Mouse (Mus musculus): ENCODE results near the gene Arl15. TPM values are rescaled to one million over a fixed set of nuclear protein-coding genes. Genes with fewer than 3 reads are reported as not detected.

Gene Arl15
- polyA plus RNA-seq (2015; fragmentation: Nextera tagmentation; extraction: Ambion mirVana) = 19.7 and 21.4 TPM in 2 replicates

DNA sequence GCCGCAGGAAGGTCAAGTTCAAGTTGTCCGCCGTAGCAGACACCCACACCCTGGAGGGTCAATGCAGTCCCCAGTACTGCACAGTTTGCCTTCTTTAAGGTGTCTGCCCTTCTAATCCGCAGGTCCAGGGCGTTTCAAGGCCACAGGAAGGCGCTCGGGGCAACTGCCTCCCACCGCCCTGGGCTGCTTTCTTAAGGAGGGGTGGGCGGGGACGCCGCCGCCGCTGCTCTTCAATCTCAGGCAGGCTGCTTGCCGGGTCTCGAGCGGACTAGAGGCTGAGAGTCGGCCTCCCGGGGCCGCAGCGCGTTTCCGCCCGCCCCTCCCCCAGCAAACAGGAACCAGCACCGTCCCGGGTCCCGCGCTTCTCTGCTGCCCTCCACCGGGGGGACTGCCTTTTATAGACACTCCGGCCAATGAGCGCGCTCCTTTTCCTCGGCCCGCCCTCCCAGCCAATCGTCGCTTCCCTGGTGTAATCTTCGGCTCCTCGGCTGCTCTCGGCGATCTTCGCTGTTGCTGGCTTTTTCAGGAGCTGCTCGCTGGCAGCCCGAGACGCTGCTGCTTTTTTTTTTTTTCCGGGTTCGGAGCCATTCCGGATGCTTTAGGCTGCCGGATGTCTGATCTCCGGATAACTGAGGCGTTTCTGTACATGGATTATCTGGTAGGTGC is at the start of gene Arl15:
Arl15 (plus strand) TSS at position 467 of the 666 bp plus-strand sequence.
- WGBS = under 1% methylated on average over 49 of the region's 49 CpGs
- peak within 1 kb of the TSS; percentile 78 for H3K4me2 ChIP-seq (ENCODE audit: low read length)
- peak within 1 kb of the TSS; percentile 59 for H3K4me3 ChIP-seq (replicated peaks; ENCODE audit: low read length)
- ATAC-seq = peak; percentile 97
- no peaks in the 10 kb centered on the region for H3K27me3 ChIP-seq (replicated peaks; ENCODE audit: control insufficient read depth, insufficient read depth, low read length)
- H3K27ac ChIP-seq (ENCODE audit: low read length) = peak within 1 kb of the TSS; percentile 88
- H3K9ac ChIP-seq (replicated peaks; ENCODE audit: low read depth, low read length) = peak within 1 kb of the TSS; percentile 95
- peaks cover 24% of the 10 kb centered on the region for H3K4me1 ChIP-seq (replicated peaks; ENCODE audit: control insufficient read depth, insufficient read depth, low read length)
- no peaks in the 10 kb centered on the region for H3K36me3 ChIP-seq (ENCODE audit: control insufficient read depth, insufficient read depth)
- H3K9me3 ChIP-seq (ENCODE audit: control insufficient read depth, low read length) = no peaks in the 10 kb centered on the region

DNA sequence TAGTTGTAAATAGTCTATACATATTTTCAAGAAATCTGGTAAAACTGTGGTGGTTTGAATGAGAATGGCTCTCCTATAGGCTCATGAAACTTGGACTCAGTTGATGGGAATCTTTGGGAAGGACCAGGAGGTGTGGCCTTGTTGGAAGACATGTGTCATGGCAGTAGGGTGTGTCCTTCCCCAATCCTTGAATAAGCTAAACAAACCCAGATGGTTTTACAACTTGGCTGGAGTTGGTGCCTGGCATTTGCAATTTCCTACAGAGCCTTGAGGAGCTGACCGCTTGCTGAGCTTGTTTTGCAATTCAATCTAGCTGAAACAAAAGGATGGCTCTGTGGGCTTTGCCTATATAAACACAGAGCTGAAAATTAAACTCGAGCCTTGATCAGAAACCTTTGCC is 49.0 kb upstream of the Arl15 start:
- no peak overlapping the region for H3K4me2 ChIP-seq (ENCODE audit: low read length)
- no peaks in the 10 kb centered on the region for H3K36me3 ChIP-seq (ENCODE audit: control insufficient read depth, insufficient read depth)
- no peaks in the 10 kb centered on the region for H3K4me1 ChIP-seq (replicated peaks; ENCODE audit: control insufficient read depth, insufficient read depth, low read length)
- 51% methylated on average over 2 of the region's 2 CpGs for WGBS
- H3K4me3 ChIP-seq (replicated peaks; ENCODE audit: low read length) = no peak overlapping the region
- no peaks in the 10 kb centered on the region for H3K27me3 ChIP-seq (replicated peaks; ENCODE audit: control insufficient read depth, insufficient read depth, low read length)
- H3K9ac ChIP-seq (replicated peaks; ENCODE audit: low read depth, low read length) = no peak overlapping the region
- H3K9me3 ChIP-seq (ENCODE audit: control insufficient read depth, low read length) = no peaks in the 10 kb centered on the region
- H3K27ac ChIP-seq (ENCODE audit: low read length) = no peak overlapping the region
- ATAC-seq = no peak

- whole genome bisulfite sequencing = 79% methylated on average over 5 of the region's 5 CpGs
- Histone ChIP-seq H3K9me3 (ENCODE audit: control insufficient read depth, low read length) (no peaks in the 10 kb centered on the region), H3K4me3 (replicated peaks; ENCODE audit: low read length) (no peak overlapping the region), H3K27me3 (replicated peaks; ENCODE audit: control insufficient read depth, insufficient read depth, low read length) (no peaks in the 10 kb centered on the region), H3K9ac (replicated peaks; ENCODE audit: low read depth, low read length) (no peak overlapping the region), H3K27ac (ENCODE audit: low read length) (no peak overlapping the region), H3K4me1 (replicated peaks; ENCODE audit: control insufficient read depth, insufficient read depth, low read length) (no peaks in the 10 kb centered on the region), H3K4me2 (ENCODE audit: low read length) (no peak overlapping the region), H3K36me3 (ENCODE audit: control insufficient read depth, insufficient read depth) (no peaks in the 10 kb centered on the region)
- no peak for ATAC-seq
Measured at GRCm38 (mm10) chr13:113750766-113751165, 43.5 kb upstream of the Arl15 start.

DNA sequence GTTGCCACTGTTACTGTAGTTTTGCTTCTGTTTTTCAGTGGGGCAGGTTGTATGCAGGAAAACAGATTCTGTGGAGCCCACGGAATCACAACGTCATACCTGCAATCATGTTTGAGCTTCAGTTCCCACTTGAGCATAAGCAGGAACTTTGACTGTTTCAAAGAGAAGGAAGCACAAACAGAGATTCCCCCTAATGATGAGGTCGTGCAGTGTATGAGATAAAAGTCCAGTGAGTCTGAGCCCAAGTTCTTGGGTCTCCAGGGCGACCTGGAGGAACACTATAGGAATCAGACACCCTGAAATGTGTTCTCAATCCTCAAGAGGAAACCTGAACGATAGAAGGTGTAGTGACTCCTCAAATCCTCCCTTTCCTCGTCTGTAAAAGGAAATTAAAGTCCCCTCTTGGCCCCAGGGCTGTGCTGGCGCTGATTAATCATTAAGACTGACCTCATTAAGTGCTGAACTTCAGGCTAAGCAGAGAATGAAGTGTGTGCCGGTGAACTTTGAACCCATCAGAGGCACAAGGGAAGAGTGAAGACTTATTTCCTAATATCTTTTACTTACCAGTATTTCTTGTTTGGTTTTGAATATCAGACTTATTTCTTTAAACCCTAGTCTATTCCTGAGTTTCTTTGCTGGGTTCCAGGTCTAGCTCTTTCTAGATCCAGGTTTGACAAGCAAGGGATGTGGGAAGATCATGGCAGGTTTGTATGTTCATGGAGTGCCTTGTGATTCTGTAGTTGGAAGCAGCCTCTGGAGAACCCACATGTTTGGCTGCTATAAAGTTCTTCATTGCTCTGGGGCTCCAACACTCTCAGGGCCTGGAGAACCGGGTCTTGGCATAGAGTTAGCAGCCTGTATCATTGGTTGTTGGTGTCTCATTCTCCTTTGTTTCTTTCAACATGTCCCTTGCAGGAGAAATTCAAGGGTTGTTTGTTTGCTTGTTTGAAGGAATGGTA is 39.3 kb upstream of the Arl15 start:
- Histone ChIP-seq H3K9ac (replicated peaks; ENCODE audit: low read depth, low read length) (no peak overlapping the region), H3K4me2 (ENCODE audit: low read length) (no peak overlapping the region), H3K4me1 (replicated peaks; ENCODE audit: control insufficient read depth, insufficient read depth, low read length) (no peaks in the 10 kb centered on the region), H3K27ac (ENCODE audit: low read length) (no peak overlapping the region), H3K4me3 (replicated peaks; ENCODE audit: low read length) (no peak overlapping the region), H3K36me3 (ENCODE audit: control insufficient read depth, insufficient read depth) (no peaks in the 10 kb centered on the region), H3K27me3 (replicated peaks; ENCODE audit: control insufficient read depth, insufficient read depth, low read length) (no peaks in the 10 kb centered on the region), H3K9me3 (ENCODE audit: control insufficient read depth, low read length) (no peaks in the 10 kb centered on the region)
- WGBS = 67% methylated on average over 9 of the region's 9 CpGs
- no peak for ATAC-seq

DNA sequence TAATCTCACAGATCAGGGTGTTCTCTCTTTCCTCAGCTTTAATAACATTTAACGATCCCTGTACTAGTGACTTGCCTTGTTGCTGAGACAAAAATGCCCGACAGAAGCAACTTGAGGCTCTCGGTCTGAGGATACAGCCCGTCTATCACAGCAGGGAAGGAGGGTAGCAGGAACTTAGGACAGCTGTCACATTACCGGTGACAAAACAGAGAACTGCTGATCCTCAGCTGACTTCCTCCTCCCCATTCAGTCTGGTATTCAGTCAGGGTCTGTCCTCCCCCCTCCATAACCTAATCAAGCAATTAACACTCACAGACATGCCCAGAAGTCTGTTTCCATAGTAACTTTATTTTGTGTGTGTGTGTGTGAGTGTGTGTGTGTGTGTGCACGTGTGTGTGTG is 38.5 kb upstream of the Arl15 start:
- H3K27me3 ChIP-seq (replicated peaks; ENCODE audit: control insufficient read depth, insufficient read depth, low read length) = no peaks in the 10 kb centered on the region
- no peak overlapping the region for H3K27ac ChIP-seq (ENCODE audit: low read length)
- WGBS = 16% methylated on average over 6 of the region's 6 CpGs
- no peaks in the 10 kb centered on the region for H3K36me3 ChIP-seq (ENCODE audit: control insufficient read depth, insufficient read depth)
- H3K4me3 ChIP-seq (replicated peaks; ENCODE audit: low read length) = no peak overlapping the region
- H3K9me3 ChIP-seq (ENCODE audit: control insufficient read depth, low read length) = no peaks in the 10 kb centered on the region
- H3K4me1 ChIP-seq (replicated peaks; ENCODE audit: control insufficient read depth, insufficient read depth, low read length) = no peaks in the 10 kb centered on the region
- H3K9ac ChIP-seq (replicated peaks; ENCODE audit: low read depth, low read length) = no peak overlapping the region
- ATAC-seq = no peak
- no peak overlapping the region for H3K4me2 ChIP-seq (ENCODE audit: low read length)

- 94% methylated on average over 11 of the region's 11 CpGs for WGBS
- Histone ChIP-seq H3K4me2 (ENCODE audit: low read length) (no peak overlapping the region), H3K9ac (replicated peaks; ENCODE audit: low read depth, low read length) (no peak overlapping the region), H3K4me1 (replicated peaks; ENCODE audit: control insufficient read depth, insufficient read depth, low read length) (no peaks in the 10 kb centered on the region), H3K27me3 (replicated peaks; ENCODE audit: control insufficient read depth, insufficient read depth, low read length) (no peaks in the 10 kb centered on the region), H3K9me3 (ENCODE audit: control insufficient read depth, low read length) (no peaks in the 10 kb centered on the region), H3K4me3 (replicated peaks; ENCODE audit: low read length) (no peak overlapping the region), H3K36me3 (ENCODE audit: control insufficient read depth, insufficient read depth) (no peaks in the 10 kb centered on the region), H3K27ac (ENCODE audit: low read length) (no peak overlapping the region)
- no peak for ATAC-seq
Measured at GRCm38 (mm10) chr13:113761717-113762116, 32.6 kb upstream of the Arl15 start.

DNA sequence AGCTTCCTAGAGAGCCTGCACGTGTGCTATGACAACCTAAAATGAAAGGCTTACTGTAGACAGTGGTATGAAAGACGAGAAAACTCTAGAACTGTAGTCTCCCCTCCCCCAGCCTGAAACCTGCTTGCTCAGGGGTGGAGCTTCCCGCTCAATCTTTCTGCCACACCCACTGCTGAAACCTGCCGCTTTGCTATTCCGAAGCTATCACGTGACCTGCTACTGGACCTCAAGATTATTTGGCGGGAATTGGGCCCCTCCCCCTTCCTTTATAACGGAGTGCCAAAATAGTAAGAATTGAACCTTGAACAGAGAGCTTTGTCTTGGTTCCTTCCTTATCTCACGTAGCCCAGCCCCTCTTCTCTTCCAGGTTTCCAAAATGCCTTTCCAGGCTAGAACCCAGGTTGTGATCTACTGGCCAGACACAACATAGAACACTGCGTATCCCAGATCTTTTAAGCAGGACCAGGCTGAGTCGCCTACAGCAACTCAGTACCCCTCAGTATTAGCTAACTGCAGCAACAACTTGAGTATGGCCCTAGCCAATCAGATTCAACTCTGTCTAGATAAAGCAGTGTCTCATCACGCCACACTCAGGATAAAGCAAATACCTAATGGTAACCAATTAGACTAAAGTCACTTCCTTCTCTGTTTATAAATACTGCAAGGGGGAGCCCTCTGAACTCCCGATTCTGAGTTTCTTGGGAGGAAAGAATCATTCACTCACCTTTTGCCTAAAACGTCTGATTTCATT is 31.4 kb upstream of the Arl15 start:
- ATAC-seq = no peak
- no peak overlapping the region for H3K9ac ChIP-seq (replicated peaks; ENCODE audit: low read depth, low read length)
- no peaks in the 10 kb centered on the region for H3K9me3 ChIP-seq (ENCODE audit: control insufficient read depth, low read length)
- 91% methylated on average over 14 of the region's 14 CpGs for WGBS
- no peak overlapping the region for H3K27ac ChIP-seq (ENCODE audit: low read length)
- H3K4me1 ChIP-seq (replicated peaks; ENCODE audit: control insufficient read depth, insufficient read depth, low read length) = no peaks in the 10 kb centered on the region
- H3K4me2 ChIP-seq (ENCODE audit: low read length) = no peak overlapping the region
- H3K4me3 ChIP-seq (replicated peaks; ENCODE audit: low read length) = no peak overlapping the region
- H3K27me3 ChIP-seq (replicated peaks; ENCODE audit: control insufficient read depth, insufficient read depth, low read length) = no peaks in the 10 kb centered on the region
- H3K36me3 ChIP-seq (ENCODE audit: control insufficient read depth, insufficient read depth) = no peaks in the 10 kb centered on the region

DNA sequence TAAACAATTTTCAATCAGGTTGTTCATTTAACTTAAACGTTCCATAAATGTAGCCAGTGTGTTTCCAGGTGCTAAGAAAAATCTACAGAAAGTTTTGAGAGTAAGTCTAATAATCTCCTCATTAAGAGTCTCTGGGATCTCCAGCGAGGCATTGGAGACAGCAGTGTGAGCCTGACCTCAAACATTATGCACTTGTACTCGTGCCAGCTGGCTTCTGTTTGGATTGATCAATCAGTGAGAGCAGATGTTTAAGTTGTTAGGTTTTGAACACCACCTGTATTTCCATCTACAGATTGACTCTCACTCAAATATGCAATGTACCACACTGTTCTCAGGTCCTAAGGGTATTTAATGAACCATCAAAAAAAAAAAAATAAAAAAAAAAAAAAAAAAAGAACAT is 28.9 kb upstream of the Arl15 start:
- Histone ChIP-seq H3K36me3 (ENCODE audit: control insufficient read depth, insufficient read depth) (no peaks in the 10 kb centered on the region), H3K4me1 (replicated peaks; ENCODE audit: control insufficient read depth, insufficient read depth, low read length) (no peaks in the 10 kb centered on the region), H3K9ac (replicated peaks; ENCODE audit: low read depth, low read length) (no peak overlapping the region), H3K4me3 (replicated peaks; ENCODE audit: low read length) (no peak overlapping the region), H3K27me3 (replicated peaks; ENCODE audit: control insufficient read depth, insufficient read depth, low read length) (no peaks in the 10 kb centered on the region), H3K4me2 (ENCODE audit: low read length) (no peak overlapping the region), H3K9me3 (ENCODE audit: control insufficient read depth, low read length) (no peaks in the 10 kb centered on the region), H3K27ac (ENCODE audit: low read length) (no peak overlapping the region)
- ATAC-seq = no peak
- WGBS = 15% methylated on average over 3 of the region's 3 CpGs

DNA sequence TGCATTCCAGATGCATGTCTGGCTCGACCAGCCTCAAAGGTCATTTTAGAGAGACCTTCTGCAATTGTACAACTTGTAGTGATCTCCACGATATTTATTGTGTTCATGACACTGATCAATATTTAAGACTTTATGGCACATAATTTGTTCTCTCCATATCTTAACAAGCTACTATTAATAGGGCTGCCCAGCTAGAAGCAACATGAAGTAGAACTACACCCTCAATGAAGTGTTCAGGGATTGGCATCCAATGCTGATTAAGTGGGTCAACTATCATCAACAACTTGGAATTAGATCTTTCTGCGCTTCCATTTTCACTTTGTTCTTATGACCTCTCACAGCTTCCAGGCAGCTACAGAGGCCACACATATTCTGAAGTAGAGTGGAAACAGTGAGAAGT is 24.5 kb upstream of the Arl15 start:
- no peak overlapping the region for H3K4me3 ChIP-seq (replicated peaks; ENCODE audit: low read length)
- H3K27me3 ChIP-seq (replicated peaks; ENCODE audit: control insufficient read depth, insufficient read depth, low read length) = no peaks in the 10 kb centered on the region
- no peaks in the 10 kb centered on the region for H3K36me3 ChIP-seq (ENCODE audit: control insufficient read depth, insufficient read depth)
- no peaks in the 10 kb centered on the region for H3K9me3 ChIP-seq (ENCODE audit: control insufficient read depth, low read length)
- WGBS = 92% methylated on average over 3 of the region's 3 CpGs
- no peak overlapping the region for H3K4me2 ChIP-seq (ENCODE audit: low read length)
- ATAC-seq = no peak
- no peak overlapping the region for H3K9ac ChIP-seq (replicated peaks; ENCODE audit: low read depth, low read length)
- no peak overlapping the region for H3K27ac ChIP-seq (ENCODE audit: low read length)
- no peaks in the 10 kb centered on the region for H3K4me1 ChIP-seq (replicated peaks; ENCODE audit: control insufficient read depth, insufficient read depth, low read length)
